Mouse (Mus musculus) ES-Bruce4 (cell line): ENCODE data around the gene Cxcl10. TPM values are rescaled to one million over a fixed set of nuclear protein-coding genes. Genes with fewer than 3 reads are reported as not detected.

Source experiments
- H3K27ac ChIP-seq: 2 replicates; pipeline ENCODE4 v1.5.1; 2012; ENCODE audit warnings: low read length, inconsistent platforms; ENCODE audit not compliant: insufficient read depth
- H3K27me3 ChIP-seq: 2 replicates; pipeline ENCODE4 v1.6.1; 2012; ENCODE audit warnings: mild to moderate bottlenecking, low read length, inconsistent platforms; ENCODE audit not compliant: control insufficient read depth, poor library complexity, insufficient read depth, severe bottlenecking
- H3K36me3 ChIP-seq: 2 replicates; pipeline ENCODE4 v1.6.1; 2012; ENCODE audit warnings: inconsistent platforms, mild to moderate bottlenecking, low read length, moderate library complexity; ENCODE audit not compliant: control insufficient read depth, poor library complexity, insufficient read depth, severe bottlenecking
- H3K4me1 ChIP-seq: one replicate; pipeline ENCODE4 v1.8.1; 2011; ENCODE audit warnings: low read length; ENCODE audit not compliant: control insufficient read depth, insufficient read depth
- H3K4me3 ChIP-seq: 2 replicates; pipeline ENCODE4 v1.5.1; 2011; ENCODE audit warnings: low read depth, mild to moderate bottlenecking, low read length
- H3K9ac ChIP-seq: 2 replicates; pipeline ENCODE4 v1.6.1; 2012; ENCODE audit warnings: low read depth, mild to moderate bottlenecking, inconsistent platforms; ENCODE audit not compliant: poor library complexity, severe bottlenecking
- H3K9me3 ChIP-seq: replicated peaks from 2 replicates; pipeline ENCODE4 v1.6.1; 2012; ENCODE audit warnings: mild to moderate bottlenecking, low read length, inconsistent platforms; ENCODE audit not compliant: control insufficient read depth, poor library complexity, insufficient read depth, severe bottlenecking
- CTCF ChIP-seq: IDR thresholded peaks from one replicate; pipeline ENCODE4 v1.8.1; 2011; ENCODE audit warnings: low read depth, low read length
- EP300 ChIP-seq: IDR thresholded peaks from 2 replicates; pipeline ENCODE4 v1.6.1; 2011; ENCODE audit warnings: low read depth, low read length; ENCODE audit not compliant: insufficient read depth
- POLR2A ChIP-seq: IDR thresholded peaks from one replicate; pipeline ENCODE4 v1.8.1; 2011; ENCODE audit warnings: low read length; ENCODE audit not compliant: insufficient read depth
- polyA plus RNA-seq: library from polyadenylated mRNA; stranded (reverse); fragments of >200 nt; gene quantifications from 2 replicates; pipeline ENCODE4 v1.2.4, GENCODE M21; 2011; ENCODE audit warnings: low read depth; ENCODE audit not compliant: missing spikeins, insufficient read depth, insufficient read length

Gene Cxcl10
- polyA plus RNA-seq, 1 experiment, result 11.7 TPM

GRCm38 (mm10) chr5:92331122-92331521, 17.6 kb downstream of the Cxcl10 start:
- Histone ChIP-seq H3K4me3 (no peak overlapping the region), H3K36me3 (no peaks in the 10 kb centered on the region), H3K9ac (no peak overlapping the region), H3K4me1 (no peaks in the 10 kb centered on the region), H3K27me3 (no peaks in the 10 kb centered on the region), H3K27ac (no peak overlapping the region), H3K9me3 (no peaks in the 10 kb centered on the region)
- TF ChIP-seq EP300, result no peak
- TF ChIP-seq POLR2A, result no peak
- no peak for TF ChIP-seq CTCF

DNA sequence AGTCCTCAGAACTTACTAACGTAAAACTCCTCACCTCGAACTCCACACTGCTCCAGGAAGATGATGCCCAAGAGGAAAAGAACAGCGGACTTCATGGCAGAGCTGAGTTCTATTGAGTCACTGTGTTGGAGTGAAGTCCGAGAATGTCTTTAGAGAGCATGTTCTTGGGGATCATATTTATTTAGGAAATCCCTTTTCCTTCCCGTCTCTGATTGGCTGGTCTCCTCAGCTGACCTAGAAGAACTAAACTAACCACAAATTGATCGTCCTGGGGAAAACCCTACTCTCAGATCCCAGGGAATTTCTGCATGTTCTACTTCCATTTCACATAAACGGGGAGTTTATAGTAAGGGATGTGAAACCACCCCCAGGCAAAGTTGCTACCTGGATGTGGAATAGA, 20.8 kb downstream of the Cxcl10 start, which contains the start of gene Cxcl9:
Cxcl9 (minus strand) TSS at position 151 of the 400 bp plus-strand sequence.
- Histone ChIP-seq H3K36me3 (no peaks in the 10 kb centered on the region), H3K4me1 (no peaks in the 10 kb centered on the region), H3K4me3 (no peak within 1 kb of the TSS), H3K27me3 (no peaks in the 10 kb centered on the region), H3K27ac (no peak within 1 kb of the TSS), H3K9ac (no peak within 1 kb of the TSS), H3K9me3 (no peaks in the 10 kb centered on the region)
- no peak for TF ChIP-seq CTCF
- no peak for TF ChIP-seq POLR2A
- no peak for TF ChIP-seq EP300

DNA sequence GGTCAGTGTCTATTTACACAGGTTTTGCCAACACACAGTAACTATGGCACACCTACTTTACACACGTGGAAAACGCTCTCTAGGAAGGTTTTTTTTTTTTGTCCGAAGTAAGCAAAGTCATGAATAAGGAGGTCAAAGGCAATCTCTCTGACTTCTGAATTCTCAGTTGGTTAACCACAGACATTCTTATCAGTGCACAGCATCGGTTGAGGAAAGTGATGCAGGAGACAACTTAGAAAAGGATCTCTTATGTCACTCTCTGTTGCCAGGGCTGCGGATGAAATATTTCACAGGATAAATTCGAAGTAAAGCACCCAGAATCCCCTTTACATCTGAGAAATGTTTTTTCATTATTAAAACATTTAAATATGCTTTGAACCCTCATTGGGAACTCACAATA, 21.3 kb downstream of the Cxcl10 start:
- Histone ChIP-seq H3K9me3 (no peaks in the 10 kb centered on the region), H3K27ac (no peak overlapping the region), H3K4me3 (no peak overlapping the region), H3K4me1 (no peaks in the 10 kb centered on the region), H3K9ac (no peak overlapping the region), H3K27me3 (no peaks in the 10 kb centered on the region), H3K36me3 (no peaks in the 10 kb centered on the region)
- TF ChIP-seq CTCF (no peak), EP300 (no peak)

DNA sequence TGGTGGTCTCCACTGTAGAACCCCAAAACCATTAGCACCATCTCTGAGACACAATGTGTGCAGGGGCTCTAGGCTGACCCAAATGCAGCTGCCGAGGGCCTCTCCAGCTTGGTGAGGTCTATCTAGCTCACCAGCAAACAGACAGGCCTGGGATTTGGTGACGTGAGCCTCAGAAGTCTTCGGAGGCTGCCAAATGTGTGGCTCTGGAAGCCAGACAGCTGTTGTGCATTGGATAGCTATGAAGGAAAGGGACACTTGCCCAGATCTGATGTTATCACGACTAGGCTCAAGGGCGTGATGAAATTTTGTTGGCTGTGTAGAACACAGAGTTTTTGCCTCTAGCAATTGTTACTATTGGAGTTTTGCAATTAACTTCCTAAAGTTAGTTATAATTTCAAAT, 25.4 kb downstream of the Cxcl10 start:
- H3K4me1 ChIP-seq, result no peaks in the 10 kb centered on the region
- H3K27me3 ChIP-seq, result no peaks in the 10 kb centered on the region
- no peak overlapping the region for H3K9ac ChIP-seq
- H3K4me3 ChIP-seq, result no peak overlapping the region
- no peaks in the 10 kb centered on the region for H3K36me3 ChIP-seq
- no peak for TF ChIP-seq POLR2A
- no peak for TF ChIP-seq CTCF
- no peak overlapping the region for H3K27ac ChIP-seq
- no peaks in the 10 kb centered on the region for H3K9me3 ChIP-seq

GRCm38 (mm10) chr5:92322612-92323011, 26.1 kb downstream of the Cxcl10 start:
- Histone ChIP-seq H3K27me3 (no peaks in the 10 kb centered on the region), H3K4me3 (no peak overlapping the region), H3K27ac (no peak overlapping the region), H3K36me3 (no peaks in the 10 kb centered on the region), H3K9ac (no peak overlapping the region), H3K9me3 (no peaks in the 10 kb centered on the region), H3K4me1 (no peaks in the 10 kb centered on the region)
- TF ChIP-seq CTCF (no peak), EP300 (no peak), POLR2A (no peak)

- no peak overlapping the region for H3K4me3 ChIP-seq
- H3K27me3 ChIP-seq, result no peaks in the 10 kb centered on the region
- H3K36me3 ChIP-seq, result no peaks in the 10 kb centered on the region
- H3K4me1 ChIP-seq, result no peaks in the 10 kb centered on the region
- no peaks in the 10 kb centered on the region for H3K9me3 ChIP-seq
- no peak for TF ChIP-seq CTCF
- no peak for TF ChIP-seq POLR2A
- no peak for TF ChIP-seq EP300
- H3K27ac ChIP-seq, result no peak overlapping the region
- H3K9ac ChIP-seq, result no peak overlapping the region
Measured at GRCm38 (mm10) chr5:92321631-92322400, 26.9 kb downstream of the Cxcl10 start.
